Mouse (Mus musculus) intestine, embryonic 16.5 days (tissue): ENCODE results near the gene Med13l. TPM values are rescaled to one million over a fixed set of nuclear protein-coding genes. Genes with fewer than 3 reads are reported as not detected.
A peak's percentile ranks its signal among the peaks of the same experiment; 100 is the strongest.

Source experiments
- ATAC-seq: fragments of 200-750 bp; cut with Nextera tagmentation; 2 replicates; pipeline ENCODE4 v1.8.0; 2017; ENCODE audit warnings: moderate TSS enrichment, moderate library complexity
- H3K27ac ChIP-seq: fragments of 300-500 bp; sonication (generic); 2 replicates; pipeline ENCODE4 v1.5.1; 2014; ENCODE audit warnings: mild to moderate bottlenecking, low read length
- H3K27me3 ChIP-seq: fragments of 300-500 bp; sonication (generic); replicated peaks from 2 replicates; pipeline ENCODE4 v1.6.1; 2014; ENCODE audit warnings: low read length, control low read depth, mixed read lengths; ENCODE audit not compliant: control insufficient read depth, insufficient read depth
- H3K36me3 ChIP-seq: fragments of 300-500 bp; sonication (generic); 2 replicates; pipeline ENCODE4 v1.6.1; 2014; ENCODE audit warnings: low read length, control low read depth; ENCODE audit not compliant: control insufficient read depth, insufficient read depth
- H3K4me1 ChIP-seq: fragments of 300-500 bp; sonication (generic); 2 replicates; pipeline ENCODE4 v1.6.1; 2014; ENCODE audit warnings: low read length, control low read depth, mixed read lengths; ENCODE audit not compliant: control insufficient read depth, insufficient read depth
- H3K4me2 ChIP-seq: fragments of 300-500 bp; sonication (generic); 2 replicates; pipeline ENCODE4 v1.6.1; 2014; ENCODE audit warnings: low read depth, low read length, control low read depth
- H3K4me3 ChIP-seq: fragments of 300-500 bp; sonication (generic); 2 replicates; pipeline ENCODE4 v1.5.1; 2014; ENCODE audit warnings: mild to moderate bottlenecking, low read length
- H3K9ac ChIP-seq: fragments of 300-500 bp; sonication (generic); 2 replicates; pipeline ENCODE4 v1.6.1; 2014; ENCODE audit warnings: low read depth, low read length
- H3K9me3 ChIP-seq: fragments of 300-500 bp; sonication (generic); 2 replicates; pipeline ENCODE4 v1.6.1; 2016; ENCODE audit warnings: low read length, control low read depth; ENCODE audit not compliant: control insufficient read depth
- WGBS: fragments of 180-500 bp; shearing (Covaris S2); extraction: QIAGEN DNeasy Blood & Tissue Kit; methylation state at CpG from one replicate; pipeline ENCODE4 v1.1.7; 2014; 5-methylcytosine and 5-hydroxymethylcytosine counted together
- polyA plus RNA-seq: library from polyadenylated mRNA; unstranded; fragments of >200 nt; fragmentation: Nextera tagmentation; extraction: Ambion mirVana; gene quantifications from 2 replicates; pipeline ENCODE4 v1.2.1, GENCODE M21; 2015

The Med13l gene
- polyA plus RNA-seq, 1 experiment from 2014 or later = 6.4 TPM

- Histone ChIP-seq H3K36me3 (no peaks in the 10 kb centered on the region), H3K27me3 (no peaks in the 10 kb centered on the region), H3K4me3 (no peak overlapping the region), H3K4me2 (no peak overlapping the region), H3K4me1 (no peaks in the 10 kb centered on the region), H3K9ac (no peak overlapping the region), H3K27ac (no peak overlapping the region), H3K9me3 (no peaks in the 10 kb centered on the region)
- 85% methylated on average over 2 of the region's 2 CpGs for WGBS
- no peak for ATAC-seq
Measured at GRCm38 (mm10) chr5:118543816-118544215, 16.7 kb upstream of the Med13l start.

- ATAC-seq = peak; percentile 74
- Histone ChIP-seq H3K4me2 (no peak overlapping the region), H3K4me1 (peaks cover 5% of the 10 kb centered on the region), H3K9me3 (peaks cover 3% of the 10 kb centered on the region; the same call in 1 of the 2 replicates), H3K4me3 (no peak overlapping the region), H3K27ac (no peak overlapping the region), H3K27me3 (no peaks in the 10 kb centered on the region), H3K36me3 (no peaks in the 10 kb centered on the region), H3K9ac (no peak overlapping the region)
- WGBS = 51% methylated on average over 5 of the region's 5 CpGs
Measured at GRCm38 (mm10) chr5:118550493-118550892, 10.0 kb upstream of the Med13l start.

- no peak for ATAC-seq
- Histone ChIP-seq H3K4me3 (no peak overlapping the region), H3K36me3 (no peaks in the 10 kb centered on the region), H3K27me3 (no peaks in the 10 kb centered on the region), H3K9me3 (peaks cover 3% of the 10 kb centered on the region; the same call in 1 of the 2 replicates), H3K27ac (no peak overlapping the region), H3K4me2 (no peak overlapping the region), H3K9ac (no peak overlapping the region), H3K4me1 (peaks cover 12% of the 10 kb centered on the region)
Measured at GRCm38 (mm10) chr5:118553290-118553689, 7.2 kb upstream of the Med13l start.

GRCm38 (mm10) chr5:118555305-118555704 is 5.2 kb upstream of the Med13l start:
- no peak overlapping the region for H3K4me3 ChIP-seq
- no peak overlapping the region for H3K4me2 ChIP-seq
- H3K27ac ChIP-seq = no peak overlapping the region
- H3K27me3 ChIP-seq = no peaks in the 10 kb centered on the region
- H3K9me3 ChIP-seq = peaks cover 3% of the 10 kb centered on the region; the same call in 1 of the 2 replicates
- H3K4me1 ChIP-seq = peaks cover 13% of the 10 kb centered on the region
- no peak for ATAC-seq
- H3K9ac ChIP-seq = no peak overlapping the region
- over 99% methylated on average over 4 of the region's 4 CpGs for WGBS
- H3K36me3 ChIP-seq = no peaks in the 10 kb centered on the region

GRCm38 (mm10) chr5:118556387-118556937 is 4.0 kb upstream of the Med13l start:
- Histone ChIP-seq H3K27ac (no peak overlapping the region), H3K36me3 (no peaks in the 10 kb centered on the region), H3K4me1 (peaks cover 10% of the 10 kb centered on the region; the same call in 1 of the 2 replicates), H3K27me3 (no peaks in the 10 kb centered on the region), H3K9ac (no peak overlapping the region), H3K9me3 (peaks cover 3% of the 10 kb centered on the region; the same call in 1 of the 2 replicates), H3K4me3 (peak overlapping the region; percentile 17; the same call in 1 of the 2 replicates), H3K4me2 (0 out of 2 replicates have a peak overlapping the region, but pooled peaks have one; percentile 24)
- 18% methylated on average over 12 of the region's 12 CpGs for WGBS
- no peak for ATAC-seq

- H3K27me3 ChIP-seq = no peaks in the 10 kb centered on the region
- peaks cover 3% of the 10 kb centered on the region; the same call in 1 of the 2 replicates for H3K9me3 ChIP-seq
- H3K4me2 ChIP-seq = no peak overlapping the region
- no peak overlapping the region for H3K4me3 ChIP-seq
- H3K4me1 ChIP-seq = peaks cover 14% of the 10 kb centered on the region; the same call in 1 of the 2 replicates
- H3K36me3 ChIP-seq = no peaks in the 10 kb centered on the region
- WGBS = 86% methylated on average over 6 of the region's 6 CpGs
- H3K27ac ChIP-seq = no peak overlapping the region
- ATAC-seq = no peak
- no peak overlapping the region for H3K9ac ChIP-seq
Measured at GRCm38 (mm10) chr5:118558841-118559240, 1.6 kb upstream of the Med13l start.

GRCm38 (mm10) chr5:118559584-118560384 is 695 bp upstream of the Med13l start:
- H3K9me3 ChIP-seq = peaks cover 3% of the 10 kb centered on the region; the same call in 1 of the 2 replicates
- peaks cover 14% of the 10 kb centered on the region; the same call in 1 of the 2 replicates for H3K4me1 ChIP-seq
- peak; percentile 91 for ATAC-seq
- H3K36me3 ChIP-seq = no peaks in the 10 kb centered on the region
- peak overlapping the region; percentile 85 for H3K4me2 ChIP-seq
- H3K27me3 ChIP-seq = no peaks in the 10 kb centered on the region
- peak overlapping the region; percentile 86 for H3K27ac ChIP-seq
- under 1% methylated on average over 66 of the region's 101 CpGs for WGBS
- H3K9ac ChIP-seq = peak overlapping the region; percentile 93
- H3K4me3 ChIP-seq = peak overlapping the region; percentile 79

GRCm38 (mm10) chr5:118561086-118561987 is 858 bp downstream of the Med13l start:
- H3K4me3 ChIP-seq = peak overlapping the region; percentile 79
- 0 out of 2 replicates have a peak, but pooled peaks have one; percentile 11 for ATAC-seq
- H3K4me1 ChIP-seq = peaks cover 15% of the 10 kb centered on the region; the same call in 1 of the 2 replicates
- no peaks in the 10 kb centered on the region for H3K27me3 ChIP-seq
- H3K9me3 ChIP-seq = no peaks in the 10 kb centered on the region
- under 1% methylated on average over 59 of the region's 59 CpGs for WGBS
- peak overlapping the region; percentile 86 for H3K27ac ChIP-seq
- H3K4me2 ChIP-seq = peak overlapping the region; percentile 85
- peak overlapping the region; percentile 84 for H3K9ac ChIP-seq
- no peaks in the 10 kb centered on the region for H3K36me3 ChIP-seq

- Histone ChIP-seq H3K9me3 (no peaks in the 10 kb centered on the region), H3K9ac (no peak overlapping the region), H3K36me3 (no peaks in the 10 kb centered on the region), H3K4me1 (peaks cover 12% of the 10 kb centered on the region; the same call in 1 of the 2 replicates), H3K27me3 (no peaks in the 10 kb centered on the region), H3K4me3 (peak overlapping the region; percentile 79), H3K4me2 (peak overlapping the region; percentile 85), H3K27ac (no peak overlapping the region)
- WGBS = 57% methylated on average over 3 of the region's 3 CpGs
- no peak for ATAC-seq
Measured at GRCm38 (mm10) chr5:118562206-118562605, 1.7 kb downstream of the Med13l start.
